Mouse (Mus musculus) lung, postnatal 0 days (tissue): Measurements from ENCODE around the gene Rgs3.

Source experiments
- CTCF ChIP-seq: IDR thresholded peaks from 2 replicates; pipeline ENCODE4 v1.5.1; 2016; ENCODE audit warnings: antibody characterized with exemption, mild to moderate bottlenecking
- EP300 ChIP-seq: IDR thresholded peaks from 2 replicates; pipeline ENCODE4 v1.6.1; 2016; ENCODE audit warnings: antibody characterized with exemption, mild to moderate bottlenecking, control low read depth

DNA sequence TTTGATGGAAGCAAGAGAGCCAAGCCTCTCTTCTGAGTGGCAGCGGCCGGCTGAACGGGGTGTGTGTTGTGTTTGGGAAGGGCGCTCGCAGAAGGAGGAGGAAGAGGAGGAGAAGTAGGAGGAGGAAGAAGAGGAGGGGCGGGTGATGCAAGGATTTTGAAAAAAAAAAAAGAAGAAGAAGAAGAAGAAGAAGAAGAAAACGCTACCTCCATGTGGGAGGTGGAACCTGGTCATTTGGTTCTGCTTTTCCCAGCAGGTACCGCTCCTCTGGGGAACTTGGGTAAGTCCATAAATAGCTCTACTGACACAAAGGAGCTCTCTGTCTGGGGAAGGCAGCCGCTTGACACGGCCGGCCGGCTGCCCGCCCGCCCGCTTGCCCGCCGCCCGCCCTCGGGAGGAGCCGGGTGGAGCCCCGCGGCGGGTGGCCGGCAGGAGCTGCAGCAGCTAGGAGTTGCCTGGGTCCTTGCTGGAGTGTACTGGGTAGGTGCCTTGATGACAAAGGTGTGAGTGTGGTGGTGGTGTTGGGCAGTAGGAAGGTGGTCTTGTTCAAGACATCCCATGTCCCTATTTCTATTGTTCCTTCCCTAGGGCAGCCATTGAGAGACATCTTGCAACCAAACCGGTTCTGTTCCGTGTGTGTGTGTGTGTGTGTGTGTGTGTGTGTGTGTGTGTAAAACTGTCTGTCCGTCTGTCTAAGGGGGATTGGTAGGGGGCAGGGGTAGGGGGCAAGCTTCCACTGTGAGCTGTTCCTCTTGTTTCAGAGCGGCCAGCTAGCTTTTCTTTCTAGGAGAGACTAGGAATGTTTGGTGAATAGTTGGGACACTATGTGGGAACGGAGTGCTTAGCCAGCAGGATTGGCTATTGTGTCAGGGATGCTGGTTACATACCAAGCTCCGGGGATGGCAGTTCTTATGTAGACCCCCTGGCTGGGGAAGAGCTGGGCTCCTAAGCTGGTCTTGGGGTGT, 114.7 kb downstream of the Rgs3 start:
- TF ChIP-seq EP300 (no peak), CTCF (no peak)
